Mouse (Mus musculus): ENCODE measurements around the gene Cnnm1. TPM values are rescaled to one million over a fixed set of nuclear protein-coding genes. Genes with fewer than 3 reads are reported as not detected.

Gene Cnnm1
- polyA plus RNA-seq, 1 experiment from 2014 or later, result 0.37 TPM

GRCm38 (mm10) chr19:43459948-43460347, 19.7 kb downstream of the Cnnm1 start:
- no peaks in the 10 kb centered on the region for H3K27me3 ChIP-seq (ENCODE audit: control insufficient read depth, insufficient read depth, low read length)
- 81% methylated on average over 4 of the region's 4 CpGs for WGBS
- no peaks in the 10 kb centered on the region for H3K36me3 ChIP-seq (ENCODE audit: control insufficient read depth, insufficient read depth, low read length)
- no peak for ATAC-seq (replicated peaks; ENCODE audit: low FRiP score)
- no peak overlapping the region for H3K4me2 ChIP-seq (ENCODE audit: low read depth, low read length, severe bottlenecking)
- no peak for DNase-seq (ENCODE audit: low spot score)
- no peak overlapping the region for H3K27ac ChIP-seq (ENCODE audit: low read depth, low read length)
- H3K4me3 ChIP-seq (ENCODE audit: low read depth, low read length), result no peak overlapping the region
- no peak overlapping the region for H3K9ac ChIP-seq (ENCODE audit: low read length)
- H3K4me1 ChIP-seq (replicated peaks; ENCODE audit: control insufficient read depth, insufficient read depth, low read length), result no peaks in the 10 kb centered on the region
- no peaks in the 10 kb centered on the region for H3K9me3 ChIP-seq (ENCODE audit: control insufficient read depth, low read length)

- H3K27ac ChIP-seq (ENCODE audit: low read depth, low read length), result no peak overlapping the region
- DNase-seq (ENCODE audit: low spot score) (no peak), ATAC-seq (replicated peaks; ENCODE audit: low FRiP score) (no peak)
- H3K4me1 ChIP-seq (replicated peaks; ENCODE audit: control insufficient read depth, insufficient read depth, low read length), result no peaks in the 10 kb centered on the region
- H3K9ac ChIP-seq (ENCODE audit: low read length), result no peak overlapping the region
- no peak overlapping the region for H3K4me2 ChIP-seq (ENCODE audit: low read depth, low read length, severe bottlenecking)
- no peak overlapping the region for H3K4me3 ChIP-seq (ENCODE audit: low read depth, low read length)
- no peaks in the 10 kb centered on the region for H3K9me3 ChIP-seq (ENCODE audit: control insufficient read depth, low read length)
- no peaks in the 10 kb centered on the region for H3K36me3 ChIP-seq (ENCODE audit: control insufficient read depth, insufficient read depth, low read length)
- WGBS, result 89% methylated on average over 12 of the region's 12 CpGs
- no peaks in the 10 kb centered on the region for H3K27me3 ChIP-seq (ENCODE audit: control insufficient read depth, insufficient read depth, low read length)
Measured at GRCm38 (mm10) chr19:43460481-43460880, 20.2 kb downstream of the Cnnm1 start.

GRCm38 (mm10) chr19:43462141-43462540, 21.9 kb downstream of the Cnnm1 start:
- Histone ChIP-seq H3K4me3 (ENCODE audit: low read depth, low read length) (no peak overlapping the region), H3K27me3 (ENCODE audit: control insufficient read depth, insufficient read depth, low read length) (no peaks in the 10 kb centered on the region), H3K9ac (ENCODE audit: low read length) (no peak overlapping the region), H3K36me3 (ENCODE audit: control insufficient read depth, insufficient read depth, low read length) (no peaks in the 10 kb centered on the region), H3K27ac (ENCODE audit: low read depth, low read length) (no peak overlapping the region), H3K4me2 (ENCODE audit: low read depth, low read length, severe bottlenecking) (no peak overlapping the region), H3K4me1 (replicated peaks; ENCODE audit: control insufficient read depth, insufficient read depth, low read length) (no peaks in the 10 kb centered on the region), H3K9me3 (ENCODE audit: control insufficient read depth, low read length) (no peaks in the 10 kb centered on the region)
- DNase-seq (ENCODE audit: low spot score), result no peak
- WGBS, result 85% methylated on average over 3 of the region's 3 CpGs
- no peak for ATAC-seq (replicated peaks; ENCODE audit: low FRiP score)

GRCm38 (mm10) chr19:43463546-43464293, 23.5 kb downstream of the Cnnm1 start:
- no peaks in the 10 kb centered on the region for H3K4me1 ChIP-seq (replicated peaks; ENCODE audit: control insufficient read depth, insufficient read depth, low read length)
- DNase-seq (ENCODE audit: low spot score) (no peak), ATAC-seq (replicated peaks; ENCODE audit: low FRiP score) (no peak)
- WGBS, result 88% methylated on average over 7 of the region's 7 CpGs
- H3K9me3 ChIP-seq (ENCODE audit: control insufficient read depth, low read length), result no peaks in the 10 kb centered on the region
- H3K4me2 ChIP-seq (ENCODE audit: low read depth, low read length, severe bottlenecking), result no peak overlapping the region
- no peak overlapping the region for H3K4me3 ChIP-seq (ENCODE audit: low read depth, low read length)
- H3K27ac ChIP-seq (ENCODE audit: low read depth, low read length), result no peak overlapping the region
- no peaks in the 10 kb centered on the region for H3K27me3 ChIP-seq (ENCODE audit: control insufficient read depth, insufficient read depth, low read length)
- H3K9ac ChIP-seq (ENCODE audit: low read length), result no peak overlapping the region
- H3K36me3 ChIP-seq (ENCODE audit: control insufficient read depth, insufficient read depth, low read length), result no peaks in the 10 kb centered on the region

GRCm38 (mm10) chr19:43464294-43464687, 24.1 kb downstream of the Cnnm1 start:
- 86% methylated on average over 3 of the region's 3 CpGs for WGBS
- H3K4me3 ChIP-seq (ENCODE audit: low read depth, low read length), result no peak overlapping the region
- ATAC-seq (replicated peaks; ENCODE audit: low FRiP score) (no peak), DNase-seq (ENCODE audit: low spot score) (no peak)
- no peak overlapping the region for H3K9ac ChIP-seq (ENCODE audit: low read length)
- H3K27ac ChIP-seq (ENCODE audit: low read depth, low read length), result no peak overlapping the region
- H3K36me3 ChIP-seq (ENCODE audit: control insufficient read depth, insufficient read depth, low read length), result no peaks in the 10 kb centered on the region
- H3K4me2 ChIP-seq (ENCODE audit: low read depth, low read length, severe bottlenecking), result no peak overlapping the region
- H3K9me3 ChIP-seq (ENCODE audit: control insufficient read depth, low read length), result no peaks in the 10 kb centered on the region
- H3K4me1 ChIP-seq (replicated peaks; ENCODE audit: control insufficient read depth, insufficient read depth, low read length), result no peaks in the 10 kb centered on the region
- H3K27me3 ChIP-seq (ENCODE audit: control insufficient read depth, insufficient read depth, low read length), result no peaks in the 10 kb centered on the region

GRCm38 (mm10) chr19:43465076-43465475, 24.8 kb downstream of the Cnnm1 start:
- H3K27ac ChIP-seq (ENCODE audit: low read depth, low read length), result no peak overlapping the region
- no peaks in the 10 kb centered on the region for H3K9me3 ChIP-seq (ENCODE audit: control insufficient read depth, low read length)
- no peak overlapping the region for H3K9ac ChIP-seq (ENCODE audit: low read length)
- H3K36me3 ChIP-seq (ENCODE audit: control insufficient read depth, insufficient read depth, low read length), result no peaks in the 10 kb centered on the region
- DNase-seq (ENCODE audit: low spot score) (no peak), ATAC-seq (replicated peaks; ENCODE audit: low FRiP score) (no peak)
- H3K4me2 ChIP-seq (ENCODE audit: low read depth, low read length, severe bottlenecking), result no peak overlapping the region
- no peaks in the 10 kb centered on the region for H3K4me1 ChIP-seq (replicated peaks; ENCODE audit: control insufficient read depth, insufficient read depth, low read length)
- 92% methylated on average over 11 of the region's 11 CpGs for WGBS
- no peaks in the 10 kb centered on the region for H3K27me3 ChIP-seq (ENCODE audit: control insufficient read depth, insufficient read depth, low read length)
- H3K4me3 ChIP-seq (ENCODE audit: low read depth, low read length), result no peak overlapping the region

GRCm38 (mm10) chr19:43465601-43466255, 25.5 kb downstream of the Cnnm1 start:
- Histone ChIP-seq H3K27ac (ENCODE audit: low read depth, low read length) (no peak overlapping the region), H3K36me3 (ENCODE audit: control insufficient read depth, insufficient read depth, low read length) (no peaks in the 10 kb centered on the region), H3K4me1 (replicated peaks; ENCODE audit: control insufficient read depth, insufficient read depth, low read length) (no peaks in the 10 kb centered on the region), H3K4me3 (ENCODE audit: low read depth, low read length) (no peak overlapping the region), H3K9ac (ENCODE audit: low read length) (no peak overlapping the region), H3K27me3 (ENCODE audit: control insufficient read depth, insufficient read depth, low read length) (no peaks in the 10 kb centered on the region), H3K4me2 (ENCODE audit: low read depth, low read length, severe bottlenecking) (no peak overlapping the region), H3K9me3 (ENCODE audit: control insufficient read depth, low read length) (no peaks in the 10 kb centered on the region)
- ATAC-seq (replicated peaks; ENCODE audit: low FRiP score) (no peak), DNase-seq (ENCODE audit: low spot score) (no peak)
- 92% methylated on average over 14 of the region's 14 CpGs for WGBS

GRCm38 (mm10) chr19:43467927-43468685, 27.9 kb downstream of the Cnnm1 start:
- no peak overlapping the region for H3K4me3 ChIP-seq (ENCODE audit: low read depth, low read length)
- H3K4me1 ChIP-seq (replicated peaks; ENCODE audit: control insufficient read depth, insufficient read depth, low read length), result no peaks in the 10 kb centered on the region
- H3K36me3 ChIP-seq (ENCODE audit: control insufficient read depth, insufficient read depth, low read length), result no peaks in the 10 kb centered on the region
- no peak overlapping the region for H3K9ac ChIP-seq (ENCODE audit: low read length)
- no peak for DNase-seq (ENCODE audit: low spot score)
- no peaks in the 10 kb centered on the region for H3K9me3 ChIP-seq (ENCODE audit: control insufficient read depth, low read length)
- WGBS, result 89% methylated on average over 12 of the region's 12 CpGs
- H3K4me2 ChIP-seq (ENCODE audit: low read depth, low read length, severe bottlenecking), result no peak overlapping the region
- ATAC-seq (replicated peaks; ENCODE audit: low FRiP score), result no peak
- H3K27me3 ChIP-seq (ENCODE audit: control insufficient read depth, insufficient read depth, low read length), result no peaks in the 10 kb centered on the region
- no peak overlapping the region for H3K27ac ChIP-seq (ENCODE audit: low read depth, low read length)
